19 mouse cellular contexts compared by ENCODE assay signal in the genomic region with DNA sequence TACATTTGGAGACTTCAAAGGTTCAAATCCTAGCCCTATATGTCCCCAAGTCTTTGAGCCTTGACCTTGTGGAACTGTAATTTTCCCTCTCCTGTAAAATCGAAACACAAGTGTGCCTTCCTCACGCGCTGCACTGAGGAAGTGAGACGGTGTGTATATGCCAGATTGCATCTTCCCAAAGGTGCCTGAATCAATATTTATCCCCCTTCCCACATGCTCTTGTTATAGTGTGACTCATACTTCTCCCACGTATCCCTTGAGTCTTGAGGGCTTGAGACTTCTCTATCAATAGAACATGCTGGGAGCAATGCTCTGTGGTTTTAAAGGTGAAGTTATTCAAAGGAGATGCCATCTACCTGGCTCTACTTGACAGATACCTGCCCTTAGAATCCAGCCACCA.
DNase-seq lines count a peak whose midpoint lies in the region; ATAC-seq and TF ChIP-seq lines count a peak whose summit lies in the region.
"Had no signal": no experiment of that assay in that cellular context is flagged by ENCODE, and none has a peak within 500 bp of the region (broad histone marks: within the 10 kb centered on the region; RNA-seq: fewer than 3 reads in every experiment).

No protein-coding gene starts in this region.

- no peak for TF ChIP-seq CTCF in lung, postnatal 0 days (IDR thresholded peaks at IDR 0.05)

- no peaks in the 10 kb centered on the region for H3K4me1 ChIP-seq in lung, postnatal 0 days (ENCODE audit: insufficient read depth, low read depth, low read length)

- H3K27ac ChIP-seq in lung, postnatal 0 days (ENCODE audit: low read length): no peak overlapping the region
- H3K27ac ChIP-seq: embryonic facial prominence, embryonic 10.5 days; embryonic facial prominence, embryonic 12.5 days; forebrain, embryonic 10.5 days; forebrain, embryonic 12.5 days had no signal

- no peaks in the 10 kb centered on the region for H3K27me3 ChIP-seq in lung, postnatal 0 days (replicated peaks; ENCODE audit: insufficient read depth, low read length)
- H3K27me3 ChIP-seq: embryonic facial prominence, embryonic 12.5 days; forebrain, embryonic 12.5 days had no signal

- no peaks in the 10 kb centered on the region for H3K36me3 ChIP-seq in lung, postnatal 0 days (ENCODE audit: insufficient read depth, low read length)
- H3K36me3 ChIP-seq: embryonic facial prominence, embryonic 10.5 days; embryonic facial prominence, embryonic 12.5 days; forebrain, embryonic 10.5 days; forebrain, embryonic 12.5 days had no signal

- no peaks in the 10 kb centered on the region for H3K9me3 ChIP-seq in lung, postnatal 0 days (ENCODE audit: low read length)
- H3K9me3 ChIP-seq: embryonic facial prominence, embryonic 10.5 days; embryonic facial prominence, embryonic 12.5 days; forebrain, embryonic 10.5 days; forebrain, embryonic 12.5 days had no signal

- ATAC-seq in lung, postnatal 0 days: no peak
- ATAC-seq: forebrain, embryonic 14.5 days; forebrain, embryonic 16.5 days had no signal

- DNase-seq in right cerebral cortex, adult 18-20 months: peak; percentile 24
- no peak for DNase-seq in right cerebral cortex, postnatal 10 days (ENCODE audit: low spot score in 2 of 2)
- peak; percentile 25 for DNase-seq in fat pad, adult 2 months (ENCODE audit: extremely low read depth, low read depth, low spot score)
- no peak for DNase-seq in urinary bladder, postnatal 36 days (ENCODE audit: low spot score in 2 of 2)
- no peak for DNase-seq in lung, postnatal 0 days (ENCODE audit: low spot score)
- DNase-seq: adrenal gland, adult 2 months; adrenal gland, postnatal 10 days; adrenal gland, postnatal 25 days; cerebellum, adult 11-12 months; cerebellum, adult 2 months; cerebellum, adult 9-10 months; cerebellum, postnatal 10 days; cerebellum, postnatal 25 days had no signal

- no peak overlapping the region for H3K9ac ChIP-seq in lung, postnatal 0 days (replicated peaks; ENCODE audit: low read depth)
- H3K9ac ChIP-seq: embryonic facial prominence, embryonic 12.5 days; forebrain, embryonic 12.5 days had no signal

- H3K4me2 ChIP-seq in lung, postnatal 0 days (replicated peaks; ENCODE audit: low read depth, low read length): no peak overlapping the region
- H3K4me2 ChIP-seq: embryonic facial prominence, embryonic 12.5 days; forebrain, embryonic 12.5 days had no signal

- WGBS in lung, postnatal 0 days: 73% methylated on average over 5 of the region's 5 CpGs

- no peak for TF ChIP-seq EP300 in lung, postnatal 0 days (IDR thresholded peaks at IDR 0.05)

- H3K4me3 ChIP-seq in lung, postnatal 0 days (ENCODE audit: low read depth, low read length): no peak overlapping the region
- H3K4me3 ChIP-seq: embryonic facial prominence, embryonic 10.5 days; embryonic facial prominence, embryonic 12.5 days; forebrain, embryonic 10.5 days; forebrain, embryonic 12.5 days had no signal

Comparison
In these comparisons a context has a peak if more than half of its experiments do, and no peak if none do; other contexts are left out.
1. DNase-seq: peak in right cerebral cortex, adult 18-20 months (single experiment) and fat pad, adult 2 months (single experiment); none in right cerebral cortex, postnatal 10 days (0 of 2), urinary bladder, postnatal 36 days (0 of 2) and lung, postnatal 0 days (single experiment).